22 mouse cellular contexts compared by ENCODE assay signal in genomic region chr14:30166036-30166435, GRCm38 (mm10).
"Had no signal": no experiment of that assay in that cellular context is flagged by ENCODE, and none has a peak within 500 bp of the region (broad histone marks: within the 10 kb centered on the region; RNA-seq: fewer than 3 reads in every experiment).

No protein-coding gene starts in this region.

- H3K27me3 ChIP-seq: heart, embryonic 13.5 days; heart, embryonic 15.5 days; hindbrain, embryonic 12.5 days; intestine, embryonic 15.5 days; limb, embryonic 13.5 days; limb, embryonic 15.5 days; liver, embryonic 12.5 days had no signal

- DNase-seq: gastrocnemius, adult 2 months; gastrocnemius, postnatal 10 days; gastrocnemius, postnatal 25 days; heart, adult 2 months; heart, postnatal 14 days; heart, postnatal 4 days; kidney, adult 18-20 months; kidney, adult 8-10 months; kidney, postnatal 10 days; kidney, postnatal 25 days; kidney, postnatal 4 days had no signal

- H3K4me3 ChIP-seq: gastrocnemius, adult 2 months; heart, adult 2 months; heart, embryonic 13.5 days; heart, embryonic 15.5 days; hindbrain, embryonic 10.5 days; hindbrain, embryonic 12.5 days; intestine, embryonic 15.5 days; layer of hippocampus, adult 2 months; left cerebral cortex, adult 2 months; limb, embryonic 13.5 days; limb, embryonic 15.5 days; liver, embryonic 12.5 days had no signal

- H3K4me1 ChIP-seq: intestine, embryonic 15.5 days had no signal

- H3K36me3 ChIP-seq: heart, embryonic 15.5 days; hindbrain, embryonic 10.5 days; hindbrain, embryonic 12.5 days; intestine, embryonic 15.5 days; limb, embryonic 13.5 days; limb, embryonic 15.5 days; liver, embryonic 12.5 days had no signal

- H3K27ac ChIP-seq: gastrocnemius, adult 2 months; heart, adult 2 months; heart, embryonic 13.5 days; heart, embryonic 15.5 days; hindbrain, embryonic 10.5 days; hindbrain, embryonic 12.5 days; hindbrain, embryonic 14.5 days; intestine, embryonic 15.5 days; left cerebral cortex, adult 2 months; limb, embryonic 13.5 days; limb, embryonic 15.5 days; liver, embryonic 12.5 days had no signal

- H3K9me3 ChIP-seq: heart, embryonic 13.5 days; heart, embryonic 15.5 days; hindbrain, embryonic 10.5 days; hindbrain, embryonic 12.5 days; intestine, embryonic 15.5 days; limb, embryonic 13.5 days; limb, embryonic 15.5 days; liver, embryonic 12.5 days had no signal
